ENCODE assay signal across 10 mouse cellular contexts in genomic region chr14:48655073-48655791, GRCm38 (mm10). TPM values are rescaled to one million over a fixed set of nuclear protein-coding genes. Genes with fewer than 3 reads are reported as not detected.
DNase-seq lines count a peak whose midpoint lies in the region; ATAC-seq and TF ChIP-seq lines count a peak whose summit lies in the region.
"Had no signal": no experiment of that assay in that cellular context is flagged by ENCODE, and none has a peak within 500 bp of the region (broad histone marks: within the 10 kb centered on the region; RNA-seq: fewer than 3 reads in every experiment).

No protein-coding gene starts in this region.

- H3K27ac ChIP-seq in heart, embryonic 12.5 days (ENCODE audit: poor library complexity, severe bottlenecking) = no peak overlapping the region
- H3K27ac ChIP-seq in forebrain, embryonic 13.5 days = peak overlapping the region; percentile 14; the same call in 1 of the 2 replicates
- no peak overlapping the region for H3K27ac ChIP-seq in liver, postnatal 0 days (ENCODE audit: low read depth)

- peaks cover 19% of the 10 kb centered on the region for H3K4me1 ChIP-seq in heart, embryonic 12.5 days (replicated peaks)
- peaks cover 21% of the 10 kb centered on the region for H3K4me1 ChIP-seq in forebrain, embryonic 13.5 days
- H3K4me1 ChIP-seq in liver, postnatal 0 days (ENCODE audit: insufficient read depth) = 0 out of 2 replicates have a peak, but pooled peaks cover 2% of the 10 kb centered on the region

- no peak for TF ChIP-seq CTCF in liver, postnatal 0 days (IDR thresholded peaks at IDR 0.05; ENCODE audit: low read depth)

- no peak for TF ChIP-seq EP300 in liver, postnatal 0 days (IDR thresholded peaks at IDR 0.05; ENCODE audit: low read depth)

- peak overlapping the region; percentile 12 for H3K4me3 ChIP-seq in heart, embryonic 12.5 days
- H3K4me3 ChIP-seq in forebrain, embryonic 13.5 days = no peak overlapping the region
- peak overlapping the region; percentile 26; the same call in 1 of the 2 replicates for H3K4me3 ChIP-seq in liver, postnatal 0 days (ENCODE audit: low read depth, low read length)

- intact Hi-C loops in heart, postnatal 36 days (cut with DNase I) = no loop called here

- H3K36me3 ChIP-seq in heart, embryonic 12.5 days = no peaks in the 10 kb centered on the region
- no peaks in the 10 kb centered on the region for H3K36me3 ChIP-seq in forebrain, embryonic 13.5 days (ENCODE audit: poor library complexity, severe bottlenecking)
- no peaks in the 10 kb centered on the region for H3K36me3 ChIP-seq in liver, postnatal 0 days (replicated peaks; ENCODE audit: insufficient read depth, low read length)

- WGBS in heart, embryonic 12.5 days = 2% methylated on average over 33 of the region's 33 CpGs
- WGBS in forebrain, embryonic 13.5 days = 14% methylated on average over 33 of the region's 33 CpGs
- 3% methylated on average over 33 of the region's 33 CpGs for WGBS in liver, postnatal 0 days (ENCODE audit: insufficient replicate concordance)

- H3K27me3 ChIP-seq in heart, embryonic 12.5 days (replicated peaks) = peaks cover 93% of the 10 kb centered on the region
- H3K27me3 ChIP-seq in forebrain, embryonic 13.5 days = peaks cover 100% of the 10 kb centered on the region
- peaks cover 93% of the 10 kb centered on the region for H3K27me3 ChIP-seq in liver, postnatal 0 days (ENCODE audit: insufficient read depth, low read length)

- peak overlapping the region; percentile 46 for H3K4me2 ChIP-seq in heart, embryonic 12.5 days
- peak overlapping the region; percentile 30 for H3K4me2 ChIP-seq in forebrain, embryonic 13.5 days
- peak overlapping the region; percentile 52 for H3K4me2 ChIP-seq in liver, postnatal 0 days (ENCODE audit: low read depth, low read length)

- no peak for DNase-seq in heart, postnatal 36 days
- DNase-seq in ES-CJ7 (ENCODE audit: low read depth, low spot score) = peak; percentile 97
- no peak for DNase-seq in liver, postnatal 0 days
- DNase-seq in Muller cell, postnatal 12 days (ENCODE audit: inconsistent ontology term) = no peak
- DNase-seq in kidney, postnatal 10 days = no peak

- ATAC-seq in heart, embryonic 12.5 days (ENCODE audit: insufficient number of reproducible peaks, low FRiP score) = no peak
- ATAC-seq in forebrain, embryonic 13.5 days = no peak; the same call in 1 of the 2 replicates
- ATAC-seq in liver, postnatal 0 days = peak; percentile 86
- no peak for ATAC-seq in monocyte, adult 5-6 weeks (replicated peaks; ENCODE audit: insufficient number of reproducible peaks, low FRiP score, low TSS enrichment, poor library complexity, severe bottlenecking)

- no peaks in the 10 kb centered on the region for H3K9me3 ChIP-seq in heart, embryonic 12.5 days (replicated peaks)
- H3K9me3 ChIP-seq in forebrain, embryonic 13.5 days (replicated peaks) = no peaks in the 10 kb centered on the region
- H3K9me3 ChIP-seq in liver, postnatal 0 days (ENCODE audit: low read length) = no peaks in the 10 kb centered on the region

- H3K9ac ChIP-seq in heart, embryonic 12.5 days = no peak overlapping the region
- no peak overlapping the region for H3K9ac ChIP-seq in forebrain, embryonic 13.5 days
- H3K9ac ChIP-seq in liver, postnatal 0 days (replicated peaks) = no peak overlapping the region

RNA-seq across cellular contexts. Expression of gene Otx2, which starts 18.4 kb away (rescaled TPM):
- polyA plus RNA-seq in heart, embryonic 12.5 days (2016; fragmentation: Nextera tagmentation; extraction: Ambion mirVana) = 0.15 TPM in 1 of 2 replicates, not detected in the other
- not detected for total RNA-seq in heart, postnatal 36 days (2021)
- 24.9 and 36.8 TPM in 2 replicates for polyA plus RNA-seq in forebrain, embryonic 13.5 days (2015; fragmentation: Nextera tagmentation; extraction: Ambion mirVana)
- polyA plus RNA-seq in liver, postnatal 0 days (2015; fragmentation: Nextera tagmentation; extraction: Ambion mirVana) = not detected in 2 replicates
- total RNA-seq in monocyte, adult 5-6 weeks (2017) = not detected in 3 replicates
- total RNA-seq: megakaryocyte progenitor cell, adult 5-6 weeks had no signal
- polyA plus RNA-seq: C2C12 had no signal

Comparison
In these comparisons a context has a peak if more than half of its experiments do, and no peak if none do; other contexts are left out.
1. RNA of gene Otx2, which starts 18.4 kb away (polyA plus RNA-seq): 24.9 to 36.8 TPM in forebrain, embryonic 13.5 days; 0.15 TPM in heart, embryonic 12.5 days and not detected in liver, postnatal 0 days; every median in the first group is over 10 times any median in the second.
2. Peak in every context shown above with its lines, with median percentiles within 50 percentile points of each other: H3K4me2 ChIP-seq.